Mouse (Mus musculus): ENCODE data around the gene Pilrb2.
"Not testable (repeated sequence)": the region's sequence is repeated elsewhere in the genome, so short reads cannot be mapped to it uniquely, and the experiment has no call there.

Gene Pilrb2

DNA sequence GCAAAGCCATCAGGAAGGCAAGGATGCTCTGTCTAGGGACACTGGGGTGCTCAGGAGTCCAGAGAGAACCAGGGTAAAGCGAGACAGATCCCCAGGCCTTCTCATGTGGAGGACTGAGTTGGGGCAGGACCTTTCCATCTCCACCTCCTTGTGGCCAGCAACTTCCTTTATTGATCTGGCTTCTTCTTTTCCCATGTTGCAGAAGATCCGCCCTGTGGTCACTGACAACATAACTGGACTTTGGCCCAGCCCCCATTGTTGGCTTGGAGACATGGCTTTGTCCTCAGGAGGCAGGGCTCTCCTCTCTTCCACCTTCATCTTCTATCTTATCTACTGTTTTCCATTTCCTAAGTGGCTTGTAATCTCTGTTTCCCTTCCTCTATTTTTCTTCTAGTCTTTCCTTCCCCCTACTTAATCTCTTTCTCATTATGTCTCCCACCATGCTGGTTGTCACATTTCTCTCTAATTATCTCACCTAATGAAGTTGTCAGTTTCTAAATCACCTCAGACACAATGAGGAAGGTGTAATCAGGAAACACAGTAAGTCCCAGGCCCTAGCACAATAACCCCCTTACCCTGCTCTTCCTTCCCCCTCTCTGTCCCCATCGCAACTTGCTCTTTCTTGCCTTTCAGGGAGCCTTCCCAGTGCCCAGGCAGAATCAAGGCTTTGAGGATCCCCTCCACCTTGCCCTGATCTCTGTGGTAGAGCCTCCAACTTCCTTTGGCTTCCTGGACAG is at the start of gene Pilrb2:
TSS of gene Pilrb2 (minus strand) at position 172 of the 737 bp plus-strand sequence.
- not testable (repeated sequence) for DNase-seq (ENCODE audit: low read depth, low spot score)

DNA sequence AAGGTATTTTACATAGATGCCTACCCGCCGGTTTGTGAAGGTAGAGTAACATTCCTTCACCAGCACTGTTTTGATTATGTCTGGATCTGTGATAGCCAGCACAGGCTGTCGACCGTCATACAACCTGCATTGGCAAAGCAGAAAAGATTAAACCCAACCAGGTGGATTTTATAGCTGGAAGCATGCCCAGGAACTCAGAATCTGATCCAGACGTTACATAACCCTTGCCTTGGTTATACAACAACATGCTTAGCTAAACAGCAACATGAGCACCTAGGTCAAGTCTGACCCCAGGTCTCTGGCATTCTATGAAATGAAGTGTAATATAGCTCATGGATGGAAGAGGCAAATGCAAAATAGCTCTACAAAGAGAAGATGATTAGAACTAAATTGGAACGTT is 43.9 kb upstream of the Pilrb2 start:
- DNase-seq (ENCODE audit: low read depth, low spot score): no peak

DNA sequence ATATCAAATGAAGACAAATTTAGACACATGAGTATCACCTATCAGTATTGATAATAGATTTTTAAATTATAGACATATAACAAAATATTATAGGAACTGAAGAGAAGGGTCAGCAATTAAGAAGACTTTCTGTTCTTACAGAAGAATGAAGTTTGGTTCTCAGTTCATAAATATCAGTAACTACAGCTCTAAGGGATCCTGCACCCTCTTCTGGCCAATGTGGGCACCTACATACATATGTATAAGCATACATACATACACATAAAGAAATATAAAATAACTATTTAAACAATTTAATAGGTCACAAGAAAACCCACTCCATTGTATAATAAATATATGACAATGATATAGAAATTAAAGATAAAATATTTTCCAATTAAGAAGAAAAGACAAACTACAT is 42.9 kb upstream of the Pilrb2 start:
- no peak for DNase-seq (ENCODE audit: low read depth, low spot score)

DNA sequence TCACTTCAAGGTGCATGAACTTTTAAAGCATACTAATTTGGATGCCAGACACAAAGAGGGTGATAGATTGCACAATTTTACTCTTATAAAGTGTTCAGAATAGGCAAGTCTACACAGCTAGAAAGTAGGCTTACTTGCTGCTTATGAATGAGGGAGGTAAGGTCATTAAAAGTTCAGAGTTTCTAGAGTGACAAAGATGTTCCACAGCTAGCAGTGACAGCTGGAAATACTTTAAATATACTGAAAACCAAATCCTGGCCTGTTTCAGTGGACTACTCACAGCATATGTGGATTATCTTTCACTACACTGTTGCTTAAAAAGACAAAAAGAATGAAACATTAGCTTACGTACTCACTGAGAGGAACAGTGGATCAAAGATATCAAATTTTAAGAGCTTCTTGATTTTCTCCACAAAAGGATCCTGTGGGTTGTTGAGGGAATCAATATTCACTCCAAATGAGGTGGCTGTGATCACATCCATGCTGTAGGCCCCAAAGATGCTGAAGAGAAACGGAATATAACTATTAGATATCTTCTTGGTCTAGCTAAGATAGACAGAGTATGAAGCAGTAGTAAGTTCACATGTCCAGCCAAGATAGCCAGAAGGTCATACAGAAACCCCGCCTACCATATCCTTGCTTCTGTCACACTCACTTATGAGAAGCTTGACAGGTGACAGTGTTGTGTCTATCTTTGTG is 38.1 kb upstream of the Pilrb2 start:
- DNase-seq (ENCODE audit: low read depth, low spot score): no peak

DNA sequence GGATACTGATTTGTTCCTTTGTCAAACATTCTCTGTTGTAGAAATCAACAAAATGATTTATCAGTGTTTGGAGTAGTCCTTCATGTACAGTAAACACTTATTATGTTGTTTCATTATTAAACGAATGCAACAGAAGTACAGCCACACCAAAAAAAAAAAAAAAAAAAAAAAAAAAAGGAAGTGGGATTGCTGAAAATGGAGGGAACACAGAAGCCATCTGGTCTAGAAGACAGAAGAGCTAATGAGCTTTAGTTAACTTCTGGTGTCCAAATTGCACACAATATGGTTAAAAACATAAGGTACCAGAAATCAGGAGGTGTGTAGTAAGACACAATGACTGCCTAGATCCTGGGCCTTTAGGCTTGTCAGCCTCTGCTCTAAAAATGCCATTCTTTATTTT is 26.2 kb upstream of the Pilrb2 start:
- DNase-seq (ENCODE audit: low read depth, low spot score): no peak

DNA sequence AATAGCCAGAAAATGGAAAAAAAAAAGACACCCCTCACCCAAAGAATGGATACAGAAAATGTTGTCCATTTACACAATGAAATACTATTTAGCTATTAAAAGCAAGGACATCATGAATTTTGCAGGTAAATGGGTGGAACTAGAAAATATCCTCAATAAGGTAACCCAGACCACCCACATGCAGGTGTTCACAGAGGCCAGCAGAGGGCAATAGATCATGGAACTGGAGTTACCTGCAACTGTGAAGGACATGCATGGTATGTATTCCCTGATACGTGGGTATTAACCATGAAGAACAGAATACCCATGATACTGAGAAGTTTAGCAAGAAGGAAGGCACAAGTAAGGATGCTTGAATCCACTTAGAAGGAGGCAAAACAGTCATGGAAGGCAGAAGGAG is 21.3 kb upstream of the Pilrb2 start:
- no peak for DNase-seq (ENCODE audit: low read depth, low spot score)

DNA sequence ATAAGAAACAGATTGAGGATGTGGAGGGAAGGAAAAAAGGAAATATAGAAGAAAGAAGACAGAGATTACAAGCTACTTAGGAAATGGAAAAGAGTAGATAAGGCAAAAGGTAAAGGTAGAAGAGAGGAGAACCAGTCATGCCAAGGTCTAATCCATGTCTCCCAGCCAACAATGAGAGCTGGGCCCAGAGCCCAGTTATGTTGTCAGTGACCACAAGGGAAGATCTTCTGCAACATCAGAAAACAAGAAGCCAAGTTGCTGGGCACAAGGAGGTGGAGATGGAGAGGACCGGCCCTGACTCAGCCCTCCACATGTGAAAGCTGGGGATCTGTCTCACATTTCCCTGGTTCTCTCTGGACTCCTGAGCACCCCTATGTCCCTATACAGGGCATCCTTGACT is 16.1 kb upstream of the Pilrb2 start:
- no peak for DNase-seq (ENCODE audit: low read depth, low spot score)

DNA sequence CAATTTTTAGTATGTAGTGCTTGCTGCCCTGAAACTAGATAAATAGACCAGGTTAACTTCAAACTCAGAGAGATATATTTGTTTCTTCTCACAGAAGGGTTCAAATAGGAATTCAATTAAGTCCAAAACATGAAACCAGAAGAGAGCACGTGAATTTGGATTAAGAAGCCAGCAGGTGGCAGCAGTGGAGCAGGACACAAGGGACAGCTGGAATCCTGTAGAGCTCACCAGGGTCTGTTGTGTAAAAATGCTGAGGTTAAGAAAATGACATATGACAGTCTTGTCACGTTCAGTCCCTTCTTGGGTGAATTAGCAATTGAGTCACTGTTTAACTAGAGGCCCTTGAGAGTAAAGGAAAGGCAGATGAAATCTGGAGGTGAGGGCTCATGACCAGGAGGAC is 14.3 kb upstream of the Pilrb2 start:
- peak; percentile 60 for DNase-seq (ENCODE audit: low read depth, low spot score)

DNA sequence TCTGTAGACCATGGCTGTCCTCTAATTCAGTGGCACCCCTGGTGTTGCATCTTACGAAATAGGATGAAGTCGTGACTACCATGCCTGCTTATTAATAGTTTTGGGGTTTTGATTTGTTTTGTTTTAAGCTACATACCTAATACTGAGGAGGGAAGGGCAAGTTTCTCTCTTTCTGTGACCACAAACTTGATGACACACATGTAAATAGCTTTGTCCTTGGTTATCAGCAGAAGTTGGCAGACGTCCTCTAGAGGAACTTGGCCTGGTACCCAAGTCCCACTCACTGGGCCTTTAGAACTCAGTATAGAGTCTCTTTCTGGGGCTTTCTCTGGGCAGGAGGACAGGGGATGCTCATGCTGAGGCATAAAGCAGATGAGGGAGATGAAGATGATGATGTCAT is 11.7 kb upstream of the Pilrb2 start:
- no peak for DNase-seq (ENCODE audit: low read depth, low spot score)

DNA sequence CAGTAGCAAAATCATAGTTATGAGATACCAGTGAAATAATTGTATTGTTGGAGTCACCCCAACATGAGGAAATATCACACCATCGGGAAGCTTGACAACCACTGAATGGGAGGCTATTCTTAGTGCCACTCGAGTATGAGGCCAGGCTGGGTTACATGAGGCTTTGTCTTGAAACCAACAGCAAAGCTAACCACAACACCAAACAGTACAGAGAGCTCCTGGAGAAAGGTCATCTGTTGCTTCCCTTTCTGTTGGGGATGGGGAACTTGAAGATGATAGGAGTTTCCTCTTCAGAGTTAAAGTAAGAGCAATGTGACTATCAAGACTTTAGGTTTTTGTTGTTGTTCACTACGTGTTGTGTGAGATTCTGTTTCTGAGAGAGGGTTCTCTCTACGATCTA is 11.3 kb upstream of the Pilrb2 start:
- DNase-seq (ENCODE audit: low read depth, low spot score): no peak

DNA sequence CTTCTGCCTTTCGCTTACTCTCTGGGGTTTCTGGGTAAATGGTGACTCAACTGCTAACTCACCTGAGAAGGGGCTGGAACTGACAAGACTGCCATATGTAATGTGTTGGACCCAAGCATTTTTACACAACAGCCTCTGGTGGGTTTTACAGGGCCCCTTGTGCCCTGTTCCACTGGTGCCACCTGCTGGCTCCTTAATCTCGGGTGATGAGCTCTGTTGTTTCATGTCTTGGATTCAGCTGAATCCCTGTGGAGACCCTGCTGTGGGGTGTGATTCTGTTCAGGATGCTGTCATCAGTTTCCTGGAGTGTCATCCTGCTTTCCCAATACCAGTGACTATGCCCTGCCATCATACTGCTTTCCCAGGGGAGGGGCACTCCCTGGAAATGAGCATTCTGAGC is 6.2 kb upstream of the Pilrb2 start:
- DNase-seq (ENCODE audit: low read depth, low spot score): no peak

DNA sequence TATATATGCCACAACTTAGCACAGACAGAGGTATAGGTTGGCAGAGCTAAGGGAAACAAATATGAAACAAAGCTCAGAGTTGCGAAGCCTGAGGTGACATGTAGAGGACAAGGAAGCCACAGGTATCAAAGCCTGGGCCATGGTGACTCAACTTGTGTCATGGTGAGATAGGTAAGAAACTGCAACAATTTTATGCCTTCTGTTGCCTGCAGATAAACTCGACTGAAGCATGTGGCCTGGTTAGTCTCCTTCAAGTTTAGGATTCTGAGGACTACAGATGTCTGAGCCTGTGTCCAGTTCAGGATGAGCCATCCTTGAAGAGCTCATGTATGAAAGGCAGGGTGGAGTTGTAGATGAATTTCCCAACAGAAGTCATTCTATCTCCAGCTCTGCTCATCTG is 3.4 kb upstream of the Pilrb2 start:
- DNase-seq (ENCODE audit: low read depth, low spot score): no peak

DNA sequence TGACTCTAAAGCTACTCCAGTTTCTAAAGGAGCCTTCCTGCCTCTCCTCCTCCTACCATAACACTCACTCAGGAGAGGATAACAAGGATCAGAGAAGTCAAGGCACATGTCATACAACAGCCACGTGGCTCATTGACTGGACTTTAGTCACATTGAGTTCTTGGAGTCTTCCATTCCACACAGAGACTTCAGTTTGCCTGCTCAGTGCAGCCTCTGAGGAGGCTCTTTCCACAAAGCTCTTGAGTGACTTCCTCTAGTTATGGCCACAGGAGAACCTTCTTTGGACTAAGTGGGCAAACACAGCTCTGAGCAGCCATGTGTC is 727 bp upstream of the Pilrb2 start:
- DNase-seq (ENCODE audit: low read depth, low spot score): not testable (repeated sequence)

DNA sequence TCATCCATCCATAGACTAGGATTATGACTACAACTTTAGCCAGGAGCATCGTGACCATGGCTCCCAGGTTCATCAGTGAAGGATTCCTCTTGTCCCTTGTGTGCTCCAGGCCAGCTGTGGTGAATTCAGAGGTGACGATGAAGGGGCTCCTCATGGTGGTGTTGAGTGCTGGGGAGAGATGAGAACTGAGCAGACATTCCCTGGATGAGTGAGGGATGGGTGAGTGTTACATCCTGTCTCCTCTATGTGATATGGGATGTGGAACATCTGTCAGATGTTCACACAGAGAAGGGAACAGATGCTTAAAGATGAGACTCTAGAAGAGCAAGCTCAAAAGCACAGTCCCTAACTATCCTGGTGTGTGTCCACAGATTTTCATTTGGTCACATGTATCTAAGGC is 3.0 kb downstream of the Pilrb2 start:
- not testable (repeated sequence) for DNase-seq (ENCODE audit: low read depth, low spot score)

DNA sequence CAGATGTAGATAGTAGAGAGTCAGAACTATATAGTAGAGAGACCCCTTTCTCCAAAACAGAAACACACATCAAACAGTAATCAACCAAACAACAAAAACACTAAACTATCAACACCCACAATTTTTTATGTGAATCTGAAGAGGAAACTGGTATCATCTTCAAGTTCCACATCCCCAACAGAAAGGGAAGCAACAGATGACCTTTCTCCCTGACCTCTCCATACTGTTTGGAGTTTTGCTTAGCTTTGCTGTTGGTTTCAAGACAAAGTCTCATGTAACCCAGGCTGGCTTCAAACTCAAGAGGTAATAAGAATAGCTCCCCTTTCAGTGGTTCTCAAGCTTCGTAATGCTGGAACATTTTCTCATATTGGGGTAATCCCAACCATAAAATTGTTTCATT is 7.6 kb downstream of the Pilrb2 start:
- not testable (repeated sequence) for DNase-seq (ENCODE audit: low read depth, low spot score)

DNA sequence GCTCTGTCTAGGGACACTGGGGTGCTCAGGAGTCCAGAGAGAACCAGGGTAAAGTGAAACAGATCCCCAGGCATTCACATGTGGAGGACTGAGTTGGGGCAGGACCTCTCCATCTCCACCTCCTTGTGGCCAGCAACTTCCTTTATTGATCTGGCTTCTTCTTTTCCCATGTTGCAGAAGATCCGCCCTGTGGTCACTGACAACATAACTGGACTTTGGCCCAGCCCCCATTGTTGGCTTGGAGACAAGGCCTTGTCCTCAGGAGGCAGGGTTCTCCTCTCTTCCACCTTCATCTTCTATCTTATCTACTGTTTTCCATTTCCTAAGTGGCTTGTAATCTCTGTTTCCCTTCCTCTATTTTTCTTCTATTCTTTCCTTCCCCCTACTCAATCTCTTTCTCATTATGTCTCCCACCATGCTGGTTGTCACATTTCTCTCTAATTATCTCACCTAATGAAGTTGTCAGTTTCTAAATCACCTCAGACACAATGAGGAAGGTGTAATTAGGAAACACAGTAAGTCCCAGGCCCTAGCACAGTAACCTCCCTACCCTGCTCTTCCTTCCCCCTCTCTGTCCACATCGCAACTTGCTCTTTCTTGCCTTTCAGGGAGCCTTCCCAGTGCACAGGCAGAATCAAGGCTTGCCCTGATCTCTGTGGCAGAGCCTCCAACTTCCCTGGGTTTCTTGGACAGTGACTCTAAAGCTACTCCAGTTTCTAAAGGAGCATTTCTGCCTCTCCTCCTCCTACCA is 13.5 kb downstream of the Pilrb2 start, which contains the start of gene Pilrb1:
TSS of gene Pilrb1 (minus strand) at position 147 of the 751 bp plus-strand sequence.
- DNase-seq (ENCODE audit: low read depth, low spot score): not testable (repeated sequence)

DNA sequence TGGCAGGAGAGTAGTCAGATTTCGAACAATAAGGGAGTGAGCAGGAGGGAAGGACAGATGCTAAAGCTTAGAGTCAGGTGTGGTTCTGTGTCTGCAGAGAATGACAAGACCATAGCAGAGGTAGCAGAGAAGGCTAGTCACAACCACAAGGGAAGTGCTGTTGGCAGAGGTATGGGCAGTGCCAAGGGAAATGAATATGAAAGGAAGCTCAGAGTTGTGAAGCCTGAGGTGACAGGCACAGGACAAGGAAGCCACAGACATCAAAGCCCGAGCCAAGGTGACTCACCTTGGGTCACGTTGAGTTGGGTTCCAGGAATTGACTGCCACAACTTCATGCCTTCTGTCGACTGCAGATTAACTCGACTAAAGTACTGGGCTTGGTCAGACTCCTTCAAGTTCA is 14.7 kb downstream of the Pilrb2 start:
- not testable (repeated sequence) for DNase-seq (ENCODE audit: low read depth, low spot score)

DNA sequence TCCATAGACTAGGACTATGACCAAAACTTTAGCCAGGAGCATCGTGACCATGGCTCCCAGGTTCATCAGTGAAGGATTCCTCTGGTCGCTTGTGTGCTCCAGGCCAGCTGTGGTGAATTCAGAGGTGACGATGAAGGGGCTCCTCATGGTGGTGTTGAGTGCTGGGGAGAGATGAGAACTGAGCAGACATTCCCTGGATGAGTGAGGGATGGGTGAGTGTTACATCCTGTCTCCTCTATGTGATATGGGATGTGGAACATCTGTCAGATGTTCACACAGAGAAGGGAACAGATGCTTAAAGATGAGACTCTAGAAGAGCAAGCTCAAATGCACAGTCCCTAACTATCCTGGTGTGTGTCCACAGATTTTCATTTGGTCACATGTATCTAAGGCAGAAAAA is 16.7 kb downstream of the Pilrb2 start:
- not testable (repeated sequence) for DNase-seq (ENCODE audit: low read depth, low spot score)

DNA sequence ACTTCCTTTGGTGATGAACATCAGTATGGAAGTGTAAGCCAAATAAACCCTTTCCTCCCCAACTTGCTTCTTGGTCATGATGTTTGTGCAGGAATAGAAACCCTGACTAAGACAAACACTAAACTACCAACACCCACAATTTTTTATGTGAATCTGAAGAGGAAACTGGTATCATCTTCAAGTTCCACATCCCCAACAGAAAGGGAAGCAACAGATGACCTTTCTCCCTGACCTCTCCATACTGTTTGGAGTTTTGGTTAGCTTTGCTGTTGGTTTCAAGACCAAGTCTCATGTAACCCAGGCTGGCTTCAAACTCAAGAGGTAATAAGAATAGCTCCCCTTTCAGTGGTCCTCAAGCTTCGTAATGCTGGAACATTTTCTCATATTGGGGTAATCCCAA is 21.3 kb downstream of the Pilrb2 start:
- DNase-seq (ENCODE audit: low read depth, low spot score): not testable (repeated sequence)

DNA sequence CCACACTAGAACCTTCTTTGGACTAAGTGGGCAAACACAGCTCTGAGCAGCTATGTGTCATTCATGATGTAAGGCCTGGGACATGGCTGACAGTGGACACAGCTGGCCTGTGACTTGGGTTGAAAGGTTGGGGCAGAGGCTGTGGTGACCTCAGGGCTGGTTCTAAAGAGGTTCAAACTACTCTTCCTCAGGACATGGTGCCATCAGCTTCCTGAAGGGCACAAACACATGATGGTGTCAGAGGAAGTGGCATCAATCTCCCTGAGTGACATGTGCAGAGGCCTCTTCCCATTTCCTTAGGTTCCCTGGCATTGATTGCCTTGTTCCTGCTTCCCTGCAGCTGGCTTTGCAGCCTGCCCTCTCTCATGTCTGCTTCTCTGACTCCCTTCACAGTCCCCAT is 34.5 kb downstream of the Pilrb2 start:
- DNase-seq (ENCODE audit: low read depth, low spot score): not testable (repeated sequence)

DNA sequence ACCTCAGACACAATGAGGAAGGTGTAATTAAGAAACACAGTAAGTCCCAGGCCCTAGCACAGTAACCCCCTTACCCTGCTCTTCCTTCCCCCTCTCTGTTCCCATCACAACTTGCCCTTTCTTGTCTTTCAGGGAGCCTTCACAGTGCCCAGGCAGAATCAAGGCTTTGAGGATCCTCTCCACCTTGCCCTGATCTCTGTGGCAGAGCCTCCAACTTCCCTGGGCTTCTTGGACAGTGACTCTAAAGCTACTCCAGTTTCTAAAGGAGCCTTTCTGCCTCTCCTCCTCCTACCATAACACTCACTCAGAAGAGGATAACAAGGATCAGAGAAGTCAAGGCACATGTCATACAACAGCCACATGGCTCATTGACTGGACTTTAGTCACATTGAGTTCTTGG is 35.0 kb downstream of the Pilrb2 start:
- no peak for DNase-seq (ENCODE audit: low read depth, low spot score)

DNA sequence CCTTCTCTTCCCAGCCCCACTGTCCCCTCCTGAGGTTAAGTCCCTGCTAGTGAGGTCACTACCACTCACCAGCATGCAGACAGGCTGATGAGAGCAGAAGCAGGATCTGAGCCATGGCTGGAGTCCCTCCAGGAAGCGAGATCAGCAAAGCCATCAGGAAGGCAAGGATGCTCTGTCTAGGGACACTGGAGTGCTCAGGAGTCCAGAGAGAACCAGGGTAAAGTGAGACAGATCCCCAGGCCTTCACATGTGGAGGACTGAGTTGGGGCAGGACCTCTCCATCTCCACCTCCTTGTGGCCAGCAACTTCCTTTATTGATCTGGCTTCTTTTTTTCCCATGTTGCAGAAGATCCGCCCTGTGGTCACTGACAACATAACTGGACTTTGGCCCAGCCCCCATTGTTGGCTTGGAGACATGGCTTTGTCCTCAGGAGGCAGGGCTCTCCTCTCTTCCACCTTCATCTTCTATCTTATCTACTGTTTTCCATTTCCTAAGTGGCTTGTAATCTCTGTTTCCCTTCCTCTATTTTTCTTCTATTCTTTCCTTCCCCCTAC is 35.6 kb downstream of the Pilrb2 start, which contains the start of gene Pilra:
TSS of gene Pilra (minus strand) at position 316 of the 555 bp plus-strand sequence.
- DNase-seq (ENCODE audit: low read depth, low spot score): not testable (repeated sequence)
